Mouse (Mus musculus): ENCODE data around the gene Mcemp1. TPM values are rescaled to one million over a fixed set of nuclear protein-coding genes. Genes with fewer than 3 reads are reported as not detected.

Gene Mcemp1
- total RNA-seq, 1 experiment = 0.22 TPM

DNA sequence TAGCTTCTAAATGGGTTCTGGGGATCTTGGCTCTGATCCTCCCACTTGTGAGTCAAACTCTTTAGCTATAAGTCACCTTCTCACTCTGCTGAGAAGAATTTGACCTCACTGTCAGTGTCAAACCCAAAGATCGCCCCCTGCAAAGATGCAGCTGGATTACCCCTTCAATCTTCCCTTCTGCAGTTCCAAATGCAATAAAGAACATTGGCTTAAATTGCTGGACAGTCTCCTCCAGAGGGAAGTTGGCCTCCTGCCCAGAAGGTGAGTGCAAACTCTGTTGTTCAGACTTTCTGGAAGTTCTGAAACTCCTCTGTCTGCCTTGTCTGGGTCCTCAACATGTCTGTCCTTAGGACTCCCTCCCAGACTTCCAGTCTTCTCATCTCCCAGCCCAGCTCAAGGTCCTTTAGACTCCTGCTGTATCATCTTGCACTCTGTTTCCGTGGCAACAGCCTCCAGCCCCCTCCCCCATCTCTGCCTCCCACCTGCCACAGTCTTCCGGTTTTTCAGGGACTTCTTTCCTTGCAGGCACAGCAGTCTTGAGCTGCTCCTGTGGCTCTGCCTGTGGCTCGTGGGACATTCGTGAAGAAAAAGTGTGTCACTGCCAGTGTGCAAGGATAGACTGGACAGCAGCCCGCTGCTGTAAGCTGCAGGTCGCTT is 8.7 kb upstream of the Mcemp1 start:
- H3K36me3 ChIP-seq (ENCODE audit: control insufficient read depth, insufficient read depth, low read length, poor library complexity, severe bottlenecking) = no peaks in the 10 kb centered on the region
- no peak for DNase-seq (ENCODE audit: low read depth, low spot score)
- no peak for TF ChIP-seq ZNF384 (IDR thresholded peaks at IDR 0.05; ENCODE audit: low read depth, low read length)
- no peak for TF ChIP-seq HCFC1 (IDR thresholded peaks at IDR 0.05; ENCODE audit: borderline replicate concordance, insufficient read depth, low read length)
- TF ChIP-seq MAFK (IDR thresholded peaks at IDR 0.05; ENCODE audit: insufficient read depth, low read depth, low read length) = no peak
- H3K27ac ChIP-seq (ENCODE audit: insufficient read depth, low read depth, low read length, poor library complexity, severe bottlenecking) = no peak overlapping the region
- in situ Hi-C loops (cut with MboI; ENCODE audit: low sequenced_read_pairs in 2 of 2, unreplicated experiment in 2 of 2) = no loop called here
- H3K4me1 ChIP-seq (ENCODE audit: control insufficient read depth in 2 of 2, insufficient read depth in 2 of 2, low read length in 2 of 2, poor library complexity in 1 of 2) = peaks cover 0 to 5% of the 10 kb centered on the region in 2 experiments; a peak in 1 of 4 replicates
- H3K4me3 ChIP-seq (ENCODE audit: insufficient read depth in 1 of 2, low read depth in 1 of 2, low read length in 2 of 2, poor library complexity in 1 of 2, severe bottlenecking in 1 of 2) = no peak overlapping the region
- no peaks in the 10 kb centered on the region for H3K9me3 ChIP-seq (ENCODE audit: control insufficient read depth, insufficient read depth, low read depth, low read length)
- no peak overlapping the region for H3K9ac ChIP-seq (ENCODE audit: insufficient read depth, low read depth, low read length, poor library complexity, severe bottlenecking)

DNA sequence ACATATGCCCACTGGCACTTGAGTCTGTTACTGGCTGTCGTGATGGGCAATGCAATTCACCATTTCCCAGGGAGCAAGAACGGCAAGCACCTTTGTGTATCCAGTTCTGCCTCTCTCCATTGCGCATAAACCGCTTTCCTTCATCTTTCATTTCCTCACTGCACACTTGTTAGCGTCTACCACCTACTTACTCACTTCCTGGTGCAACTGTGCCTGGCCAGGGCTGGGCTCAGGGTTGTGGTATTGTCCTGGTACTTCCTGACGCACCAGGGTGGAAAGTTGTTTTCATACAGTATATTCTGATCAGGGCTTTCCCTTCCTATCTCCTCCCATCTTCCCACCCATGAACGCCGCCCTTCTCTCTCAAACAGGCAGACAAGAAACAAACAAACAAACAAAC is 4.7 kb upstream of the Mcemp1 start:
- TF ChIP-seq ZNF384 (IDR thresholded peaks at IDR 0.05; ENCODE audit: low read depth, low read length) (no peak), CHD2 (IDR thresholded peaks at IDR 0.05; ENCODE audit: low read depth, low read length) (no peak), ZC3H11A (IDR thresholded peaks at IDR 0.05; ENCODE audit: borderline replicate concordance, low read depth, low read length) (no peak), HCFC1 (IDR thresholded peaks at IDR 0.05; ENCODE audit: borderline replicate concordance, insufficient read depth, low read length) (no peak), MAFK (IDR thresholded peaks at IDR 0.05; ENCODE audit: insufficient read depth, low read depth, low read length) (no peak)
- in situ Hi-C loops (cut with MboI; ENCODE audit: low sequenced_read_pairs in 2 of 2, unreplicated experiment in 2 of 2) = no loop called here
- Histone ChIP-seq H3K9ac (ENCODE audit: insufficient read depth, low read depth, low read length, poor library complexity, severe bottlenecking) (no peak overlapping the region), H3K9me3 (ENCODE audit: control insufficient read depth, insufficient read depth, low read depth, low read length) (no peaks in the 10 kb centered on the region), H3K36me3 (ENCODE audit: control insufficient read depth, insufficient read depth, low read length, poor library complexity, severe bottlenecking) (no peaks in the 10 kb centered on the region), H3K4me1 (ENCODE audit: control insufficient read depth in 2 of 2, insufficient read depth in 2 of 2, low read length in 2 of 2, poor library complexity in 1 of 2) (peaks cover 0 to 4% of the 10 kb centered on the region in 2 experiments; a peak in 1 of 4 replicates), H3K27ac (ENCODE audit: insufficient read depth, low read depth, low read length, poor library complexity, severe bottlenecking) (no peak overlapping the region), H3K4me3 (ENCODE audit: insufficient read depth in 1 of 2, low read depth in 1 of 2, low read length in 2 of 2, poor library complexity in 1 of 2, severe bottlenecking in 1 of 2) (no peak overlapping the region)
- no peak for DNase-seq (ENCODE audit: low read depth, low spot score)

DNA sequence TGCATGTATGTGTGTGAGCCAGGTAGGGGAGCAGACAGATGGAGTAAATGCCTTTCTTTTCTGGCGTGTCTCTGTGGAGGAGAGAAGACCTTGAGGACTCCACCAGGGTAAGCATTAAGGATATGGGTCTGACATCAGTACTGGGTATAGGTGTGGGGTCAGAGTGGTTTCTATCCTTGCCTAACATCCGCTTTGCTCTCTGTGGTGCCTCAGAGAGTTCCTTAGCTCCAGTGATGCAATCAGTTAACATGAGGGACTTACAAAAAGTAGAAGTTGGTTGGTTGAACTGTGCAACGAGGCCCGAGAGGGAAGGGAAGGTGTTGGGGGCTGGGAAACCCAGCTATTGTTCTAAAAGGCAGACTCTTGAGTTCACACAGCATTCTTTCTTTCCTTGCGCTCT is 1.1 kb upstream of the Mcemp1 start:
- Histone ChIP-seq H3K27ac (ENCODE audit: insufficient read depth, low read depth, low read length, poor library complexity, severe bottlenecking) (no peak overlapping the region), H3K4me3 (ENCODE audit: insufficient read depth in 1 of 2, low read depth in 1 of 2, low read length in 2 of 2, poor library complexity in 1 of 2, severe bottlenecking in 1 of 2) (no peak overlapping the region), H3K9me3 (ENCODE audit: control insufficient read depth, insufficient read depth, low read depth, low read length) (no peaks in the 10 kb centered on the region), H3K4me1 (ENCODE audit: control insufficient read depth in 2 of 2, insufficient read depth in 2 of 2, low read length in 2 of 2, poor library complexity in 1 of 2) (peaks cover 0 to 4% of the 10 kb centered on the region in 2 experiments; a peak in 1 of 4 replicates), H3K36me3 (ENCODE audit: control insufficient read depth, insufficient read depth, low read length, poor library complexity, severe bottlenecking) (no peaks in the 10 kb centered on the region), H3K9ac (ENCODE audit: insufficient read depth, low read depth, low read length, poor library complexity, severe bottlenecking) (no peak overlapping the region)
- in situ Hi-C loops (cut with MboI; ENCODE audit: low sequenced_read_pairs in 2 of 2, unreplicated experiment in 2 of 2) = no loop called here
- TF ChIP-seq MAFK (IDR thresholded peaks at IDR 0.05; ENCODE audit: insufficient read depth, low read depth, low read length) (no peak), ZC3H11A (IDR thresholded peaks at IDR 0.05; ENCODE audit: borderline replicate concordance, low read depth, low read length) (no peak), HCFC1 (IDR thresholded peaks at IDR 0.05; ENCODE audit: borderline replicate concordance, insufficient read depth, low read length) (no peak), ZNF384 (IDR thresholded peaks at IDR 0.05; ENCODE audit: low read depth, low read length) (no peak), CHD2 (IDR thresholded peaks at IDR 0.05; ENCODE audit: low read depth, low read length) (no peak)
- no peak for DNase-seq (ENCODE audit: low read depth, low spot score)

DNA sequence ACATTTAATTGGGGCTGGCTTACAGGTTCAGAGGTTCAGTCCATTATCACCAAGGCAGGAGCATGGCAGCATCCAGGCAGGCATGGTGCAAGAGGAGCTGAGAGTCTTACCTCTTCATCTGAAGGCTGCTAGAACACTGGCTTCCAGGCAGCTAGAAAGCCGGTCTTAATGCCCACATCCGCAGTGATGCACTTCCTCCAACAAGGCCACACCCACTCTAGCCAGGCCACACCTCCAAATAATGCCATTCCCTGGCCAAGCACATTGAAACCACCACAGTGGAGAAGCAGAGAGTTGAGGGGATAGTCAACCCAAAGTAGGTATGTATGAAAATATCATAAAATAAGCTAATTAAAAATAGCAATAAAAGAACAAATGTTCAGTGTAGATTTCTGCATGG is 4.8 kb downstream of the Mcemp1 start:
- in situ Hi-C loops (cut with MboI; ENCODE audit: low sequenced_read_pairs in 2 of 2, unreplicated experiment in 2 of 2) = loop anchor here in 1 of 2 experiments (10.0 kb wide), 1 partner anchor 386 kb away; no protein-coding TSS in a partner anchor
- no peak overlapping the region for H3K4me3 ChIP-seq (ENCODE audit: insufficient read depth in 1 of 2, low read depth in 1 of 2, low read length in 2 of 2, poor library complexity in 1 of 2, severe bottlenecking in 1 of 2)
- H3K27ac ChIP-seq (ENCODE audit: insufficient read depth, low read depth, low read length, poor library complexity, severe bottlenecking) = no peak overlapping the region
- TF ChIP-seq CHD2 (IDR thresholded peaks at IDR 0.05; ENCODE audit: low read depth, low read length) (no peak), HCFC1 (IDR thresholded peaks at IDR 0.05; ENCODE audit: borderline replicate concordance, insufficient read depth, low read length) (no peak), ZNF384 (IDR thresholded peaks at IDR 0.05; ENCODE audit: low read depth, low read length) (no peak)
- H3K9ac ChIP-seq (ENCODE audit: insufficient read depth, low read depth, low read length, poor library complexity, severe bottlenecking) = no peak overlapping the region
- peaks cover 3 to 4% of the 10 kb centered on the region in 2 experiments; a peak in 1 of 4 replicates for H3K4me1 ChIP-seq (ENCODE audit: control insufficient read depth in 2 of 2, insufficient read depth in 2 of 2, low read length in 2 of 2, poor library complexity in 1 of 2)
- H3K9me3 ChIP-seq (ENCODE audit: control insufficient read depth, insufficient read depth, low read depth, low read length) = no peaks in the 10 kb centered on the region
- no peak for DNase-seq (ENCODE audit: low read depth, low spot score)
- H3K36me3 ChIP-seq (ENCODE audit: control insufficient read depth, insufficient read depth, low read length, poor library complexity, severe bottlenecking) = no peaks in the 10 kb centered on the region

Measured in ES-E14 (cell line).